Mouse (Mus musculus): ENCODE data around the gene Ninj1. TPM values are rescaled to one million over a fixed set of nuclear protein-coding genes. Genes with fewer than 3 reads are reported as not detected.

Gene Ninj1
- polyA plus RNA-seq, 1 experiment: 124 TPM

- no peaks in the 10 kb centered on the region for H3K36me3 ChIP-seq (ENCODE audit: control insufficient read depth, insufficient read depth)
- no peak overlapping the region for H3ac ChIP-seq (ENCODE audit: control insufficient read depth, insufficient read length)
- peaks cover 82% of the 10 kb centered on the region for H3K27me3 ChIP-seq (ENCODE audit: control insufficient read depth, insufficient read depth, insufficient read length)
- no peaks in the 10 kb centered on the region for H3K79me2 ChIP-seq (ENCODE audit: control insufficient read depth, insufficient read depth)
- no peak overlapping the region for H3K4me3 ChIP-seq
- H3K4me2 ChIP-seq (ENCODE audit: low read depth): no peak overlapping the region
- TF ChIP-seq REST (IDR thresholded peaks at IDR 0.05; ENCODE audit: insufficient read depth, insufficient read length): no peak
- TF ChIP-seq TCF12 (IDR thresholded peaks at IDR 0.05; ENCODE audit: insufficient read depth, poor library complexity, severe bottlenecking): no peak
- TF ChIP-seq MYOG (IDR thresholded peaks at IDR 0.05; ENCODE audit: control insufficient read depth in 1 of 3, insufficient read depth in 1 of 3, insufficient read length in 2 of 3, low read depth in 2 of 3): no peak
- no peak for TF ChIP-seq MYOD1 (IDR thresholded peaks at IDR 0.05; ENCODE audit: control insufficient read depth in 1 of 3, insufficient read length in 2 of 3, low read depth in 2 of 3)
- no peak for TF ChIP-seq SRF (IDR thresholded peaks at IDR 0.05; ENCODE audit: control insufficient read depth, insufficient read length, low read depth)
- TF ChIP-seq POLR2A (IDR thresholded peaks at IDR 0.05; ENCODE audit: insufficient read length, low read depth): no peak
These were observed 40.1 kb upstream of the Ninj1 start for GRCm38 (mm10) chr13:49147007-49147857.

GRCm38 (mm10) chr13:49147858-49148226 lies 39.4 kb upstream of the Ninj1 start, which contains the start of gene Wnk2:
Wnk2 (minus strand) TSS chr13:49148014.
- H3K36me3 ChIP-seq (ENCODE audit: control insufficient read depth, insufficient read depth): no peaks in the 10 kb centered on the region
- H3K4me2 ChIP-seq (ENCODE audit: low read depth): no peak within 1 kb of the TSS
- no peaks in the 10 kb centered on the region for H3K79me2 ChIP-seq (ENCODE audit: control insufficient read depth, insufficient read depth)
- H3K27me3 ChIP-seq (ENCODE audit: control insufficient read depth, insufficient read depth, insufficient read length): peaks cover 79% of the 10 kb centered on the region
- TF ChIP-seq MAX (IDR thresholded peaks at IDR 0.05; ENCODE audit: low read depth) (no peak), POLR2A (IDR thresholded peaks at IDR 0.05; ENCODE audit: insufficient read length, low read depth) (no peak), POLR2AphosphoS2 (IDR thresholded peaks at IDR 0.05; ENCODE audit: insufficient read length, low read depth) (no peak), SRF (IDR thresholded peaks at IDR 0.05; ENCODE audit: control insufficient read depth, insufficient read length, low read depth) (no peak), E2F4 (IDR thresholded peaks at IDR 0.05; ENCODE audit: insufficient read depth) (no peak), TCF12 (IDR thresholded peaks at IDR 0.05; ENCODE audit: insufficient read depth, poor library complexity, severe bottlenecking) (no peak)
- no peak within 1 kb of the TSS for H3K4me3 ChIP-seq
- no peak within 1 kb of the TSS for H3ac ChIP-seq (ENCODE audit: control insufficient read depth, insufficient read length)

- Histone ChIP-seq H3K27me3 (ENCODE audit: control insufficient read depth, insufficient read depth, insufficient read length) (peaks cover 85% of the 10 kb centered on the region), H3K79me2 (ENCODE audit: control insufficient read depth, insufficient read depth) (no peaks in the 10 kb centered on the region)
These were observed 38.6 kb upstream of the Ninj1 start for GRCm38 (mm10) chr13:49148687-49149086.

GRCm38 (mm10) chr13:49154028-49154427 lies 33.3 kb upstream of the Ninj1 start:
- Histone ChIP-seq H3K36me3 (ENCODE audit: control insufficient read depth, insufficient read depth) (no peaks in the 10 kb centered on the region), H3K27me3 (ENCODE audit: control insufficient read depth, insufficient read depth, insufficient read length) (peaks cover 60% of the 10 kb centered on the region), H3K79me2 (ENCODE audit: control insufficient read depth, insufficient read depth) (no peaks in the 10 kb centered on the region), H3K4me3 (no peak overlapping the region), H3ac (ENCODE audit: control insufficient read depth, insufficient read length) (no peak overlapping the region), H3K4me2 (ENCODE audit: low read depth) (no peak overlapping the region)
- TF ChIP-seq POLR2A (IDR thresholded peaks at IDR 0.05; ENCODE audit: insufficient read length, low read depth) (no peak), MAX (IDR thresholded peaks at IDR 0.05; ENCODE audit: low read depth) (no peak)

More at GRCm38 (mm10) chr13:49148687-49149086, 38.6 kb upstream of the Ninj1 start:
- TF ChIP-seq E2F4 (IDR thresholded peaks at IDR 0.05; ENCODE audit: insufficient read depth) (no peak), CEBPB (IDR thresholded peaks at IDR 0.05; ENCODE audit: insufficient read depth, poor library complexity, severe bottlenecking) (no peak), TCF3 (IDR thresholded peaks at IDR 0.05; ENCODE audit: insufficient read length, low read depth) (no peak), TCF12 (IDR thresholded peaks at IDR 0.05; ENCODE audit: insufficient read depth, poor library complexity, severe bottlenecking) (no peak), POLR2AphosphoS2 (IDR thresholded peaks at IDR 0.05; ENCODE audit: insufficient read length, low read depth) (no peak), SRF (IDR thresholded peaks at IDR 0.05; ENCODE audit: control insufficient read depth, insufficient read length, low read depth) (no peak), POLR2A (IDR thresholded peaks at IDR 0.05; ENCODE audit: insufficient read length, low read depth) (no peak), MAX (IDR thresholded peaks at IDR 0.05; ENCODE audit: low read depth) (no peak), REST (IDR thresholded peaks at IDR 0.05; ENCODE audit: insufficient read depth, insufficient read length) (no peak), USF1 (IDR thresholded peaks at IDR 0.05; ENCODE audit: low read depth) (no peak), MYOG (IDR thresholded peaks at IDR 0.05; ENCODE audit: control insufficient read depth in 1 of 3, insufficient read depth in 1 of 3, insufficient read length in 2 of 3, low read depth in 2 of 3) (no peak), MYOD1 (IDR thresholded peaks at IDR 0.05; ENCODE audit: control insufficient read depth in 1 of 3, insufficient read length in 2 of 3, low read depth in 2 of 3) (no peak)
- no peak overlapping the region for H3K4me3 ChIP-seq
- H3ac ChIP-seq (ENCODE audit: control insufficient read depth, insufficient read length): no peak overlapping the region
- no peak overlapping the region for H3K4me2 ChIP-seq (ENCODE audit: low read depth)
- H3K36me3 ChIP-seq (ENCODE audit: control insufficient read depth, insufficient read depth): no peaks in the 10 kb centered on the region

DNA sequence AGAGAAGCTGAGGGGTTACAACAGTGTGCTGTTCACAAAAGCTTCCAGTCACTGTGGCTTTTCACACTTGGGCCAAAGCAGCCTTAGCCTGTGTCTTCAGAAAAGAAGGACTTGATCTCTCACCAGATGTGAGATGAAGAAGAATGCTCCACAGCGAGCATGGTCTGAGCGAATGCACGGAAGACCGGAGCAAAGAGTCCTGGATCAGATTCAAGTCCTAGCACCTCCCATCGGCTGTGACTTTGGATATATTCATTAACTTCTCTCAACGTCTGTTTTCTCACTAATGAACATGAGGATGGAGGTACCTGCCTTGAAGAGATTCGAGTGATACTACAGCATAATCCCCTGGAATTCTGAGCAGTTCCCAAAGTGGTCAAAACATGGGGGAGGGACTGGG lies 32.7 kb upstream of the Ninj1 start:
- Histone ChIP-seq H3K36me3 (ENCODE audit: control insufficient read depth, insufficient read depth) (no peaks in the 10 kb centered on the region), H3ac (ENCODE audit: control insufficient read depth, insufficient read length) (no peak overlapping the region), H3K27me3 (ENCODE audit: control insufficient read depth, insufficient read depth, insufficient read length) (peaks cover 54% of the 10 kb centered on the region), H3K79me2 (ENCODE audit: control insufficient read depth, insufficient read depth) (no peaks in the 10 kb centered on the region), H3K4me2 (ENCODE audit: low read depth) (no peak overlapping the region), H3K4me3 (no peak overlapping the region)
- no peak for TF ChIP-seq POLR2A (IDR thresholded peaks at IDR 0.05; ENCODE audit: insufficient read length, low read depth)
- no peak for TF ChIP-seq TCF3 (IDR thresholded peaks at IDR 0.05; ENCODE audit: insufficient read length, low read depth)
- no peak for TF ChIP-seq MYOD1 (IDR thresholded peaks at IDR 0.05; ENCODE audit: control insufficient read depth in 1 of 3, insufficient read length in 2 of 3, low read depth in 2 of 3)
- no peak for TF ChIP-seq E2F4 (IDR thresholded peaks at IDR 0.05; ENCODE audit: insufficient read depth)
- no peak for TF ChIP-seq MAX (IDR thresholded peaks at IDR 0.05; ENCODE audit: low read depth)
- no peak for TF ChIP-seq SRF (IDR thresholded peaks at IDR 0.05; ENCODE audit: control insufficient read depth, insufficient read length, low read depth)
- no peak for TF ChIP-seq CEBPB (IDR thresholded peaks at IDR 0.05; ENCODE audit: insufficient read depth, poor library complexity, severe bottlenecking)
- TF ChIP-seq POLR2AphosphoS2 (IDR thresholded peaks at IDR 0.05; ENCODE audit: insufficient read length, low read depth): no peak
- TF ChIP-seq USF1 (IDR thresholded peaks at IDR 0.05; ENCODE audit: low read depth): no peak
- no peak for TF ChIP-seq REST (IDR thresholded peaks at IDR 0.05; ENCODE audit: insufficient read depth, insufficient read length)
- TF ChIP-seq TCF12 (IDR thresholded peaks at IDR 0.05; ENCODE audit: insufficient read depth, poor library complexity, severe bottlenecking): no peak
- TF ChIP-seq MYOG (IDR thresholded peaks at IDR 0.05; ENCODE audit: control insufficient read depth in 1 of 3, insufficient read depth in 1 of 3, insufficient read length in 2 of 3, low read depth in 2 of 3): no peak
